16 mouse cellular contexts compared by ENCODE assay signal in genomic region chr19:36266346-36266745, GRCm38 (mm10).
DNase-seq lines count a peak whose midpoint lies in the region; ATAC-seq and TF ChIP-seq lines count a peak whose summit lies in the region.
"Had no signal": no experiment of that assay in that cellular context is flagged by ENCODE, and none has a peak within 500 bp of the region (broad histone marks: within the 10 kb centered on the region; RNA-seq: fewer than 3 reads in every experiment).

No protein-coding gene starts in this region.

- no peak for DNase-seq in heart, adult 9 months (ENCODE audit: low spot score in 2 of 2)
- peak; percentile 48 for DNase-seq in thymus, postnatal 14 days
- no peak for DNase-seq in layer of hippocampus, adult 18-20 months (ENCODE audit: low spot score in 2 of 2)
- no peak for DNase-seq in lung, adult 18-20 months
- DNase-seq: adrenal gland, adult 2 months; cerebellum, adult 11 months; forebrain, postnatal 0 days; gastrocnemius, postnatal 25 days; layer of hippocampus, adult 9-11 months had no signal

- TF ChIP-seq POLR2A in bone marrow, adult 2 months (IDR thresholded peaks at IDR 0.05; ENCODE audit: borderline replicate concordance, control insufficient read depth, low read depth, low read length) = no peak

- no peak for TF ChIP-seq CTCF in bone marrow, adult 2 months (IDR thresholded peaks at IDR 0.05; ENCODE audit: control insufficient read depth, insufficient read depth, low read length)

- H3K9ac ChIP-seq in heart, embryonic 14.5 days (ENCODE audit: low read length) = no peak overlapping the region; the same call in 1 of the 2 replicates
- H3K9ac ChIP-seq: forebrain, postnatal 0 days; liver, embryonic 15.5 days had no signal

- peak overlapping the region; percentile 53 to 66 for H3K27ac ChIP-seq in heart, embryonic 14.5 days (replicated peaks in 1 of 2; ENCODE audit: control insufficient read depth in 1 of 2, insufficient read depth in 1 of 2, low read depth in 2 of 2, low read length in 2 of 2)
- peak overlapping the region; percentile 69 for H3K27ac ChIP-seq in bone marrow, adult 2 months (ENCODE audit: control insufficient read depth, insufficient read depth, low read depth, low read length, poor library complexity)
- H3K27ac ChIP-seq: hindbrain, postnatal 0 days; liver, embryonic 15.5 days had no signal

- H3K36me3 ChIP-seq in heart, embryonic 14.5 days (ENCODE audit: control insufficient read depth, insufficient read depth, low read length) = no peaks in the 10 kb centered on the region
- H3K36me3 ChIP-seq: liver, embryonic 15.5 days had no signal

- no peak overlapping the region for H3K4me2 ChIP-seq in heart, embryonic 14.5 days (ENCODE audit: low read length)
- H3K4me2 ChIP-seq: liver, embryonic 15.5 days had no signal

- H3K4me1 ChIP-seq in heart, embryonic 14.5 days (ENCODE audit: control insufficient read depth in 2 of 2, insufficient read depth in 2 of 2, low read length in 2 of 2) = peaks cover 12 to 41% of the 10 kb centered on the region in 2 experiments
- peaks cover 6% of the 10 kb centered on the region for H3K4me1 ChIP-seq in bone marrow, adult 2 months (ENCODE audit: control insufficient read depth, insufficient read depth, low read length)
- H3K4me1 ChIP-seq: liver, embryonic 15.5 days had no signal

- WGBS in heart, embryonic 14.5 days = 39% methylated on average over 8 of the region's 8 CpGs
- 1% methylated on average over 8 of the region's 8 CpGs for WGBS in bone marrow, adult 2 months

- no peaks in the 10 kb centered on the region for H3K9me3 ChIP-seq in heart, embryonic 14.5 days (ENCODE audit: control insufficient read depth, low read length)
- H3K9me3 ChIP-seq: liver, embryonic 15.5 days had no signal

- ATAC-seq in heart, embryonic 14.5 days (ENCODE audit: insufficient number of reproducible peaks, insufficient read depth, low FRiP score, low read depth) = no peak
- peak; percentile 82 for ATAC-seq in megakaryocyte, adult 5-6 weeks (ENCODE audit: poor library complexity, severe bottlenecking)
- ATAC-seq: forebrain, postnatal 0 days; hindbrain, postnatal 0 days; Patski had no signal

- H3K27me3 ChIP-seq in heart, embryonic 14.5 days (ENCODE audit: control insufficient read depth, insufficient read depth, low read length) = no peaks in the 10 kb centered on the region
- H3K27me3 ChIP-seq: liver, embryonic 15.5 days; Patski had no signal

- no peak overlapping the region for H3K4me3 ChIP-seq in heart, embryonic 14.5 days (ENCODE audit: control insufficient read depth in 1 of 2, insufficient read depth in 1 of 2, low read depth in 1 of 2, low read length in 2 of 2)
- no peak overlapping the region for H3K4me3 ChIP-seq in bone marrow, adult 2 months (replicated peaks; ENCODE audit: control insufficient read depth, low read depth, low read length)
- H3K4me3 ChIP-seq: erythroblast, embryonic 14.5 days; liver, embryonic 15.5 days had no signal
